Mouse (Mus musculus): Measurements from ENCODE around the gene Rnf115. TPM values are rescaled to one million over a fixed set of nuclear protein-coding genes. Genes with fewer than 3 reads are reported as not detected.

The Rnf115 gene
- total and polyA plus RNA-seq, 2 experiments = 12.7 to 33.6 TPM

GRCm38 (mm10) chr3:96769971-96770370 lies 42.5 kb downstream of the Rnf115 start:
- 87% methylated on average over 5 of the region's 5 CpGs for WGBS
- Histone ChIP-seq H3K4me1 (ENCODE audit: control insufficient read depth, insufficient read depth, low read length) (peaks cover 8% of the 10 kb centered on the region), H3K4me3 (ENCODE audit: insufficient read depth, low read depth, low read length) (no peak overlapping the region), H3K9ac (ENCODE audit: low read depth, low read length) (no peak overlapping the region), H3K36me3 (ENCODE audit: control insufficient read depth, insufficient read depth, low read length) (no peaks in the 10 kb centered on the region), H3K79me2 (ENCODE audit: control insufficient read depth, insufficient read depth, low read length) (peaks cover 11% of the 10 kb centered on the region; the same call in 1 of the 2 replicates), H3K27me3 (ENCODE audit: control insufficient read depth, insufficient read depth, low read length) (no peaks in the 10 kb centered on the region), H3K27ac (replicated peaks; ENCODE audit: insufficient read depth, low read depth, low read length) (no peak overlapping the region)
- TF ChIP-seq CTCF (IDR thresholded peaks at IDR 0.05; ENCODE audit: low read depth, low read length) (no peak), POLR2A (IDR thresholded peaks at IDR 0.05; ENCODE audit: extremely low read depth, insufficient read depth, low read length) (no peak)
- DNase-seq (ENCODE audit: extremely low read depth, low read depth, low spot score) = no peak

GRCm38 (mm10) chr3:96772949-96773348 lies 45.5 kb downstream of the Rnf115 start:
- 13% methylated on average over 1 of the region's 1 CpGs for WGBS

GRCm38 (mm10) chr3:96777120-96777519 lies 49.7 kb downstream of the Rnf115 start:
- Histone ChIP-seq H3K36me3 (ENCODE audit: control insufficient read depth, insufficient read depth, low read length) (peaks cover 2% of the 10 kb centered on the region; the same call in 1 of the 2 replicates), H3K4me3 (ENCODE audit: insufficient read depth, low read depth, low read length) (no peak overlapping the region), H3K27me3 (ENCODE audit: control insufficient read depth, insufficient read depth, low read length) (no peaks in the 10 kb centered on the region), H3K27ac (replicated peaks; ENCODE audit: insufficient read depth, low read depth, low read length) (0 out of 2 replicates have a peak overlapping the region, but pooled peaks have one; percentile 30), H3K4me1 (ENCODE audit: control insufficient read depth, insufficient read depth, low read length) (peaks cover 5% of the 10 kb centered on the region), H3K9ac (ENCODE audit: low read depth, low read length) (no peak overlapping the region), H3K79me2 (ENCODE audit: control insufficient read depth, insufficient read depth, low read length) (peaks cover 4% of the 10 kb centered on the region; the same call in 1 of the 2 replicates)
- DNase-seq (ENCODE audit: extremely low read depth, low read depth, low spot score) = peak; percentile 92
- TF ChIP-seq CTCF (IDR thresholded peaks at IDR 0.05; ENCODE audit: low read depth, low read length) (no peak), POLR2A (IDR thresholded peaks at IDR 0.05; ENCODE audit: extremely low read depth, insufficient read depth, low read length) (no peak)
- WGBS = 11% methylated on average over 3 of the region's 3 CpGs

More at GRCm38 (mm10) chr3:96772949-96773348, 45.5 kb downstream of the Rnf115 start:
- no peak overlapping the region for H3K9ac ChIP-seq (ENCODE audit: low read depth, low read length)
- H3K27ac ChIP-seq (replicated peaks; ENCODE audit: insufficient read depth, low read depth, low read length) = no peak overlapping the region
- peak; percentile 68 for DNase-seq (ENCODE audit: extremely low read depth, low read depth, low spot score)
- H3K4me1 ChIP-seq (ENCODE audit: control insufficient read depth, insufficient read depth, low read length) = peaks cover 8% of the 10 kb centered on the region
- H3K27me3 ChIP-seq (ENCODE audit: control insufficient read depth, insufficient read depth, low read length) = no peaks in the 10 kb centered on the region
- H3K4me3 ChIP-seq (ENCODE audit: insufficient read depth, low read depth, low read length) = no peak overlapping the region
- H3K79me2 ChIP-seq (ENCODE audit: control insufficient read depth, insufficient read depth, low read length) = peaks cover 11% of the 10 kb centered on the region; the same call in 1 of the 2 replicates
- H3K36me3 ChIP-seq (ENCODE audit: control insufficient read depth, insufficient read depth, low read length) = peaks cover 2% of the 10 kb centered on the region; the same call in 1 of the 2 replicates
- TF ChIP-seq CTCF (IDR thresholded peaks at IDR 0.05; ENCODE audit: low read depth, low read length) = 0 out of 2 replicates have a peak, but pooled peaks have one; percentile 8
- no peak for TF ChIP-seq POLR2A (IDR thresholded peaks at IDR 0.05; ENCODE audit: extremely low read depth, insufficient read depth, low read length)

- no peak for DNase-seq (ENCODE audit: extremely low read depth, low read depth, low spot score)
- no peak overlapping the region for H3K4me3 ChIP-seq (ENCODE audit: insufficient read depth, low read depth, low read length)
- 86% methylated on average over 8 of the region's 8 CpGs for WGBS
- peaks cover 22% of the 10 kb centered on the region for H3K36me3 ChIP-seq (ENCODE audit: control insufficient read depth, insufficient read depth, low read length)
- TF ChIP-seq CTCF (IDR thresholded peaks at IDR 0.05; ENCODE audit: low read depth, low read length) = no peak
- TF ChIP-seq POLR2A (IDR thresholded peaks at IDR 0.05; ENCODE audit: extremely low read depth, insufficient read depth, low read length) = no peak
- no peak overlapping the region for H3K9ac ChIP-seq (ENCODE audit: low read depth, low read length)
- no peak overlapping the region for H3K27ac ChIP-seq (replicated peaks; ENCODE audit: insufficient read depth, low read depth, low read length)
- H3K79me2 ChIP-seq (ENCODE audit: control insufficient read depth, insufficient read depth, low read length) = no peaks in the 10 kb centered on the region; the same call in 1 of the 2 replicates
- no peaks in the 10 kb centered on the region for H3K4me1 ChIP-seq (ENCODE audit: control insufficient read depth, insufficient read depth, low read length)
- H3K27me3 ChIP-seq (ENCODE audit: control insufficient read depth, insufficient read depth, low read length) = no peaks in the 10 kb centered on the region
Measured at GRCm38 (mm10) chr3:96782236-96782635, 54.8 kb downstream of the Rnf115 start.

- no peak overlapping the region for H3K4me3 ChIP-seq (ENCODE audit: insufficient read depth, low read depth, low read length)
- H3K27me3 ChIP-seq (ENCODE audit: control insufficient read depth, insufficient read depth, low read length) = no peaks in the 10 kb centered on the region
- no peak overlapping the region for H3K27ac ChIP-seq (replicated peaks; ENCODE audit: insufficient read depth, low read depth, low read length)
- H3K79me2 ChIP-seq (ENCODE audit: control insufficient read depth, insufficient read depth, low read length) = no peaks in the 10 kb centered on the region
- TF ChIP-seq POLR2A (IDR thresholded peaks at IDR 0.05; ENCODE audit: extremely low read depth, insufficient read depth, low read length) = no peak
- peak; percentile 41 for DNase-seq (ENCODE audit: extremely low read depth, low read depth, low spot score)
- 90% methylated on average over 1 of the region's 1 CpGs for WGBS
- peaks cover 49% of the 10 kb centered on the region for H3K36me3 ChIP-seq (ENCODE audit: control insufficient read depth, insufficient read depth, low read length)
- H3K4me1 ChIP-seq (ENCODE audit: control insufficient read depth, insufficient read depth, low read length) = no peaks in the 10 kb centered on the region
- no peak overlapping the region for H3K9ac ChIP-seq (ENCODE audit: low read depth, low read length)
Measured at GRCm38 (mm10) chr3:96787784-96788183, 60.3 kb downstream of the Rnf115 start.

GRCm38 (mm10) chr3:96788506-96788905 lies 61.0 kb downstream of the Rnf115 start:
- no peak overlapping the region for H3K4me3 ChIP-seq (ENCODE audit: insufficient read depth, low read depth, low read length)
- no peak overlapping the region for H3K9ac ChIP-seq (ENCODE audit: low read depth, low read length)
- no peak for TF ChIP-seq CTCF (IDR thresholded peaks at IDR 0.05; ENCODE audit: low read depth, low read length)
- TF ChIP-seq POLR2A (IDR thresholded peaks at IDR 0.05; ENCODE audit: extremely low read depth, insufficient read depth, low read length) = no peak
- H3K27me3 ChIP-seq (ENCODE audit: control insufficient read depth, insufficient read depth, low read length) = no peaks in the 10 kb centered on the region
- H3K27ac ChIP-seq (replicated peaks; ENCODE audit: insufficient read depth, low read depth, low read length) = no peak overlapping the region
- WGBS = 80% methylated on average over 8 of the region's 8 CpGs
- H3K79me2 ChIP-seq (ENCODE audit: control insufficient read depth, insufficient read depth, low read length) = no peaks in the 10 kb centered on the region
- H3K36me3 ChIP-seq (ENCODE audit: control insufficient read depth, insufficient read depth, low read length) = peaks cover 50% of the 10 kb centered on the region
- H3K4me1 ChIP-seq (ENCODE audit: control insufficient read depth, insufficient read depth, low read length) = no peaks in the 10 kb centered on the region
- DNase-seq (ENCODE audit: extremely low read depth, low read depth, low spot score) = no peak
